Mouse (Mus musculus) spleen, adult 18-20 months (tissue): ENCODE data around the gene Vnn3.
A peak's percentile ranks its signal among the peaks of the same experiment; 100 is the strongest.

Source experiments
- DNase-seq, 2 experiments: peaks; one replicate each; pipeline ENCODE4 v3.0.0; 2022; ENCODE audit warnings: mixed read lengths in 2 of 2

The Vnn3 gene

GRCm38 (mm10) chr10:23851228-23851912, at the start of gene Vnn3:
TSS of gene Vnn3 (plus strand) at chr10:23851462.
- DNase-seq: no peak

- DNase-seq: no peak
These were observed 48.4 kb upstream of the Vnn3 start for GRCm38 (mm10) chr10:23802911-23803310.

- DNase-seq: no peak
These were observed 46.6 kb upstream of the Vnn3 start for GRCm38 (mm10) chr10:23804665-23805064.

GRCm38 (mm10) chr10:23806201-23806600, 45.1 kb upstream of the Vnn3 start:
- DNase-seq: no peak

GRCm38 (mm10) chr10:23811635-23812437, 39.4 kb upstream of the Vnn3 start:
- peak in 1 of 2 experiments; percentile 70 for DNase-seq

- DNase-seq: no peak
These were observed 38.9 kb upstream of the Vnn3 start for GRCm38 (mm10) chr10:23812438-23812759.

DNA sequence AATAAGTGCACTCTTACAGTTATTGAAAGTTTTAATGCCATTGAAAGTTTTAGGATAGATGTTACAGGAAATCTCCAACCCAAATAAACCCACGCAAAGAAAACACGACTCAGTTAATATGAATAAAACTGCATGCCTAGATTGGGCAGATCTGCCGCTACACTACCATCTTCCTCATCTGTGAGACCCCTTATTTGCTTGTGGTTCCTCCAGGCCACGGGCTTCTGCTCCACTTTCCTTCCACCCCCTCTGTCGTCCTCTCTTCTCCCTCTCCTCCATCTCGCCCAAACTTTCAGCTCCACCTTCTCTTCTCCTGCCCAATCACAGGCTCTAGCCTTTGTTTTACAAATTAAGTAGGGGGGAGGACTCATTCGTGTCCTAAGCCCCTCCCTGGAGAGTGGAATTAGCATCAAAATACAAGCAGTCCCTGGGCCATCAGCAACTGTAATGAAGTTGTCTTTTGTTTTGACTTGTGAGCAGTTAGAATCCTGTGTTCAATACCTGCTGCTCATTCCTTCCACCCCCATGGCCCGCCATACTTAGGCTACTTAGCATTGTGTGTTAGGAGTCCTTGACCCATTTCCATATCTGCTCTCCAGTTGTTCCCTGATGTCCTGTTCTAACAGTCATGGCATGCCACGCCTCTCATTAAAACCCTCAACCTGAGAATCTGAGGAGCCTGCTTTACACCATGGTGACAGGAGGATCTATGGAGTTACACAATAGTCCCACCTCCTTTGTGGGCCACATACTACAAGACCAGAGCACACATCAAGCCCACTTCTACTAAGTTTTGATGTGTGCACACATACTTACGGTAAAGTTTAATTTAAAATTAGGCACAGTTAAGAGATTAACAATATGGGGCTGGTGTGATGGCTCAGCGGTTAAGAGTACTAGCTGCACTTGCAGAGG, 38.2 kb upstream of the Vnn3 start:
- no peak for DNase-seq

DNA sequence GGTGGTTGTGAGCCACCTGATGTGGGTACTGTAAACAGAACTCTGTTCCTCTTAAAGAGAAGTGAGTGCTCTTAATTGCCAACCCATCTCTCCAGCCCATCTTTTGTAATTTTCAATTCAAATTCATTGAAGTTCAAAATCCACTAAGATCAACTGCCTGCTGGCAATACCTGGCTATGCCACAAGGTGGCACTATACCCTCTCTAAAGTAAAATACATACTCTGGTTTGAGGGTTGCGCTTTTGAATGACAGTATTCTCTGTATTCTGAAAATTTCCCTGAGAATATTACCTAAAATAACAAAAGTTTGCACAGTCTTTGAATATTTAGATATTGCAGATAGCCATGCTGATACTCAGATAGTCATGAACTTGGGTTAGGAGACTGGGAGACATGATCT, 36.1 kb upstream of the Vnn3 start:
- peak; percentile 17 to 70 for DNase-seq

DNA sequence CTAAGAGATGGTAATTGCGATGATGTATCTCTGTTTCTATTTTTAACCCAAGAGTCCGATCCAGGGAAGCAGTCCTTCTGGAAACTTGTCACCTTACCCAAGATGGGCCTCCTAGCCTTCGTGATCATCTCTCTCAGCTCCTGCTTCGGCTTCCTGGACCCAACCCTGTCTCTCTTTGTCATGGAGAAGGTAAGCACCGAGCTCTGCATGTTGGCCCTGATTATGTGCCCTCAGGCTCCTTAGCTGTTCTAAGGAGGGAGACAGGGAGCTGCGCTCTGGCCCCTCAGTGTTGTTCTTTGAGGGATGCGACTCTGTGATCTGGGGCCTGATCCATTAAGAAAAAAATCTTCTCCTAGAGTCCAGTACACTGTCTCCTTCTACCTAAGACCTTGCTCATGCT, 35.0 kb upstream of the Vnn3 start:
- DNase-seq: no peak

DNA sequence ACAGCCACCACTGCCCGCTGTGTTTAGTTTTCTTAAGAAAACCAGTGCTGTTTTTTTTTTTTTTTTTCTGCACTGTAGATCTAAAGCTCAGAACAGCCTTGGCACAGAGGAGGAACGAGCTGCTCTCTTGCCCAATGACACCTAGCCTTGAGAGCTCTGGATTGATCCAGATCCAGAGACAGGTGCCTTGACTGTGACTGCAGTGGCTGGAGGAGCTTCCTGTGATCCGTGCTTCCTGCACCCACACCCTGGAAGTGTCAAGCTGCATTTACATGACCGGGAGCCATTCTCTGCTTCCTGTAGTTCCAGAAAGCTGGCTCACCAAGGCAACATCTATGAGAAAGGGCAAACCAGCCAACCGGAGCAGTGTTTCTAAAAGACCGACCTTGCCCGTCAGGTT, 24.7 kb upstream of the Vnn3 start:
- DNase-seq: no peak

DNA sequence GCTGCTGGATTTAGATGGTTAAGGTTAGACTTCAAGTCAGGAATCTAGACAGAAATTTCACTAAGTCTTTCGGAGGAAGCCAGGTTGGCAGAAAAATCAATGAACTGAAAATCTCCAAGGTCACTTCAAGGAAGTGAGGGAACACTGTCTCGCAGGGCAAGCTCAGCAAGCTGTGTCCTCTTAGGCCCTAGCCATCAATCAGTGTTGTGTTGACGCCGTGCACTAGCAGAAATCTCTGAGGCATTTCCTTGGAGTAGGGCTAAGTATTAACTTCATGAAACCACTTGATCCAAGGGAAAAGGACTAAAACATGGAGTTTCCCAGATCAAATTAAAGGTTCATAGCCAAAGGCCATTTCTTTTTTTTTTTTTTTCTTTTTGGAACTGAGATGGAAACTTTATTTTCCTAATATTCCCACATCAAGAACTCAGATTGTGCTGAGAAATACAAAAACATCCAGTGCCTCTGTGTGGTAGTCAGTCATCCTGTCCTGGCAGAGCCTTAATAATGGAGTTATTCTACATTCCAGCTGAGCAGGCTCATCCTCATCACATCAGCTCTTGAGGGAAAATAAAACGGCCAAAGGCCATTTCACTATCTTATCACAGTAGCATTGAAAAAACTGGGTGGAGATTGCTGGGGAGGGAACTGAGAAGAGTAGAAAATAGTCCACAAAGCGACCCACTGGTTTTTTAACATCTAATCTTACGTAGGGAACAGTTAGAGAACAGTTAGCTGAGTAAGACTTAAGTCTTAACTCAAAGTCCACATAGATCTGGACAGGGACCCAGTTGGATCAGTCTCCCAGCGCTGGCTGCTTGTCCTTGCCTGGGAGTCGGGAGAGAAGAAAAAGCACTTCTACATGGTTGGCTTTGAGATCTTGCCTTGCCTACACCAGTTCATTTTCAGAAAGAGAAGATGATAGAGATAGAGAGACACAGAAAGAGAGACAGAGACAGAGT, 15.0 kb upstream of the Vnn3 start:
- DNase-seq: no peak

GRCm38 (mm10) chr10:23837115-23837514, 14.1 kb upstream of the Vnn3 start:
- no peak for DNase-seq

GRCm38 (mm10) chr10:23838910-23839309, 12.4 kb upstream of the Vnn3 start:
- no peak for DNase-seq

DNA sequence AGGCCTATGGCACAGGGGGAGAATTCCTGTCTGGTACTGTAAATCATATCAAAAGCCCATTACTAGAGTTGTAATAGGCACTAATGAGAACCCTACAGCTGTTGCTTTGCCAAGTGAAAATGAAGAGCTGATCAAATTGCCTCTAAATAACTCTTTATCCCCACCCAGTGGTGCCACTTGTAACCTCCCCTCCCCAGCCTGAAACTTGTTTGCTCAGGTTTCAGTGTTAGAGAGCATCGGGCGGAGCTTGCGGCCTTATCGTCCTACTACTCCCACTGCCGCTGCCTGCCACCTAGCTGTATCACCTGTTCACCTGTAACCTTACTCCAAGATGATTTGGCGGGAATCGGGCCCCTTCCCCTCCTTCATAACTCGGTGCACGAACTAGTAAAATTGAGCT, 11.9 kb upstream of the Vnn3 start:
- DNase-seq: no peak

DNA sequence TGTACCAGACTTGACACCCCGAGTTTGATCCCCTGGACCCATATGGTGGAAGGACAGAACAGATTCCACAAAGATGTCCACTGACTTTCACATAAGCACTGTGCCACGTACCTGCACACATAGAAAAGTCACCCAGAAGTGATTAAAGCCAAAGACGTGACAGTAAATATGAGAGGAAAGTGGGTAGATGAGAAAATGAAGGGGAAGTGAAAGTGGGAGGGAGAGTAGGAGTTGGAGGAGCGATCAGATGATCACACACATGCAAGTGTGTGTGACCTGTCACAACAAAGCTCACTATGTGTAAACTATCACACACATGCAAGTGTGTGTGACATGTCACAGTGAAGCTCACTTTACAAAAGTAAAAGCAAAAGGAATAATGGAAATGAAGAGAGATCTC, 10.8 kb upstream of the Vnn3 start:
- DNase-seq: no peak

- no peak for DNase-seq
These were observed 834 bp downstream of the Vnn3 start for GRCm38 (mm10) chr10:23852096-23852495.

GRCm38 (mm10) chr10:23864362-23865312, 13.4 kb downstream of the Vnn3 start:
- DNase-seq: no peak

DNA sequence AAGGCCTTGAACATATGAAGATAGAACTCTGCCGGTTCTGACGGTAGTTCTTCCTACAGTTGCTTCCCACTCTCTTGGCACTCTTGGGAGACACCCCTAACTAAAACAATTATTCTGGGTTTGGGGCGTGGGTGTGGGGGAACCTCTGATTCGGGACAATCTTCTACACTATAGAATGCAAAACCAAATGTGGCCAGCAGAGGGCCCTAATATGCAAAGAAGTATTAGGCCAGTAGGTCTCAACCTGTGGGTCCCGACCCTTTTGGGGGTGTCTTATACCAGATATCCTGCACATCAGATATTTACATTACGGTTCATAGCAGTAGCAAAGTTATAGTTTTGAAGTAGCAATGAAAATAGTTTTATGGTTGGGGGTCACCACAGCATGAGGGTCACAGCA, 29.4 kb downstream of the Vnn3 start:
- DNase-seq: peak in 1 of 2 experiments; percentile 29

GRCm38 (mm10) chr10:23884910-23885309, 33.6 kb downstream of the Vnn3 start:
- no peak for DNase-seq

- no peak for DNase-seq
These were observed 34.8 kb downstream of the Vnn3 start for GRCm38 (mm10) chr10:23886060-23886459.

DNA sequence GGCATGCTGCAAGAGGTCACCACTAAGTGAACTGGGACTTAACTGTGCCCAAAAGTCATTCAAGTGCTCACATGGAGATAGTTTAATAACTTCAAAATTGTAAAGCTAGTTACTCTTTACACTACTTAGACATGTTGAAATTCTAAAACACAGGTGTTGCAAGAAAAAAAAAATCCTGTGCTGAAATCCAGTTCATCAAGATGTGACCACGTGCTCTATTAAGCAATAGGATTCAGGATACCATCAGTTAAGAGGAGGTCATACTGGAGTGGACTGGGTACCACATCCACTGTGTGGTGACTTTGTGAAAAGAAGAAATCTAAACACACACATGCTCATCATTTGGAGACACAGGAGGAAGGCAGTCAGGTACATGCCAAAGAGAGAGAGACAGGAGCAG, 41.7 kb downstream of the Vnn3 start:
- DNase-seq: no peak
